Mouse (Mus musculus): Measurements from ENCODE around the gene Tfpt. TPM values are rescaled to one million over a fixed set of nuclear protein-coding genes. Genes with fewer than 3 reads are reported as not detected.
"Not testable (repeated sequence)": the region's sequence is repeated elsewhere in the genome, so short reads cannot be mapped to it uniquely, and the experiment has no call there.

Gene Tfpt
- polyA plus RNA-seq, 1 experiment = 7.8 TPM

GRCm38 (mm10) chr7:3580029-3580428 lies 49.7 kb downstream of the Tfpt start:
- DNase-seq (ENCODE audit: low read depth, low spot score) = no peak

GRCm38 (mm10) chr7:3578952-3579546 lies 50.7 kb downstream of the Tfpt start:
- 50% methylated on average over 6 of the region's 6 CpGs for WGBS
- DNase-seq (ENCODE audit: low read depth, low spot score) = no peak

More at GRCm38 (mm10) chr7:3580029-3580428, 49.7 kb downstream of the Tfpt start:
- WGBS = 55% methylated on average over 2 of the region's 2 CpGs

- DNase-seq (ENCODE audit: low read depth, low spot score) = no peak
- 75% methylated on average over 2 of the region's 2 CpGs for whole genome bisulfite sequencing
These were observed 51.5 kb downstream of the Tfpt start for GRCm38 (mm10) chr7:3578196-3578595.

GRCm38 (mm10) chr7:3576354-3577124 lies 53.2 kb downstream of the Tfpt start:
- no peak for DNase-seq (ENCODE audit: low read depth, low spot score)
- WGBS = 62% methylated on average over 5 of the region's 5 CpGs

- DNase-seq (ENCODE audit: low read depth, low spot score) = no peak
- WGBS = 37% methylated on average over 5 of the region's 5 CpGs
These were observed 55.5 kb downstream of the Tfpt start for GRCm38 (mm10) chr7:3574216-3574615.

- 76% methylated on average over 1 of the region's 1 CpGs for WGBS
- no peak for DNase-seq (ENCODE audit: low read depth, low spot score)
These were observed 57.9 kb downstream of the Tfpt start for GRCm38 (mm10) chr7:3571847-3572246.

GRCm38 (mm10) chr7:3570580-3570979 lies 59.1 kb downstream of the Tfpt start:
- not testable (repeated sequence) for DNase-seq (ENCODE audit: low read depth, low spot score)
- WGBS = 55% methylated on average over 3 of the region's 3 CpGs

Other genes with a start within 250 kb of the Tfpt start
- gene Cacng8, start 239.2 kb downstream of the Tfpt start, polyA plus RNA-seq (2012; rRNA removed) = 0.20 and 0.38 TPM in 2 replicates
- 0.12 TPM in 1 of 2 replicates, not detected in the other for gene Cacng6, start 205.7 kb downstream of the Tfpt start, polyA plus RNA-seq (2012; rRNA removed)
- 0.14 and 0.22 TPM in 2 replicates for gene Tarm1, start 127.3 kb downstream of the Tfpt start, polyA plus RNA-seq (2012; rRNA removed)
- 0.05 and 0.24 TPM in 2 replicates for gene Oscar, start 13.8 kb downstream of the Tfpt start, polyA plus RNA-seq (2012; rRNA removed)
- 386 and 407 TPM in 2 replicates for gene Ndufa3, start 12.6 kb downstream of the Tfpt start, polyA plus RNA-seq (2012; rRNA removed)
- gene Prpf31, start 56 bp upstream of the Tfpt start, polyA plus RNA-seq (2012; rRNA removed) = 27.6 and 28.5 TPM in 2 replicates
- 63.0 and 68.0 TPM in 2 replicates for gene Cnot3, start 15.3 kb upstream of the Tfpt start, polyA plus RNA-seq (2012; rRNA removed)
- 6.5 and 7.4 TPM in 2 replicates for gene Leng1, start 35.9 kb upstream of the Tfpt start, polyA plus RNA-seq (2012; rRNA removed)
- gene Tmc4, start 47.6 kb upstream of the Tfpt start, polyA plus RNA-seq (2012; rRNA removed) = 223 and 306 TPM in 2 replicates
- 71.6 and 77.5 TPM in 2 replicates for gene Tsen34, start 62.9 kb upstream of the Tfpt start, polyA plus RNA-seq (2012; rRNA removed)
- 41.4 and 49.5 TPM in 2 replicates for gene Mboat7, start 63.6 kb upstream of the Tfpt start, polyA plus RNA-seq (2012; rRNA removed)
- gene Rps9, start 74.1 kb upstream of the Tfpt start, polyA plus RNA-seq (2012; rRNA removed) = 1,977 and 2,102 TPM in 2 replicates
- 6.8 and 12.0 TPM in 2 replicates for gene Pirb, start 90.5 kb upstream of the Tfpt start, polyA plus RNA-seq (2012; rRNA removed)
- gene Gm15448, start 195.8 kb upstream of the Tfpt start, polyA plus RNA-seq (2012; rRNA removed) = 0.14 and 0.26 TPM in 2 replicates
- 0.48 and 0.51 TPM in 2 replicates for gene Pira2, start 215.1 kb upstream of the Tfpt start, polyA plus RNA-seq (2012; rRNA removed)